Mouse (Mus musculus) liver (tissue): Measurements from ENCODE around the gene Usp24.

Experiments used
- DNase-seq: peaks from one replicate; pipeline ENCODE4 v3.0.0-alpha.2; 2020; ENCODE audit warnings: mixed read lengths

Usp24 gene

GRCm38 (mm10) chr4:106430431-106430830 is 114.4 kb downstream of the Usp24 start:
- DNase-seq: no peak

- no peak for DNase-seq
Measured at GRCm38 (mm10) chr4:106435426-106435825, 119.4 kb downstream of the Usp24 start.

DNA sequence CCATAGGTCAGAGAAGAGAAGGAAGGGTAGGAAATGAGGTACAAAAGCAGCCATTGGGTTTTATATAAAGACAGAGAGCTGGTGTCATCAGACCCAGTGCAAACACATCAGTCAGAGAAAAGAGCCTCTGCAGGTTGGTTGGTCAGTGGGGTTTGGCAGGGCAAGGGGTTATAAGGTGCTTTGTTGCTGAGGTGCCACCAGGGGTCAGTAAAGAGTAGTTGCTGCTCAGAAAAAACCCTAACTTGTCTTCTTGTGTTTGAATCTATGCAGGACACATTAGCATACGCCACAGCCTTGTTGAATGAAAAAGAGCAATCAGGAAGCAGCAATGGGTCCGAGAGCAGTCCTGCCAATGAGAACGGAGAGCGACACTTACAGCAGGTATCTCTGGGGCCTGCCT is 120.5 kb downstream of the Usp24 start:
- DNase-seq: no peak

DNA sequence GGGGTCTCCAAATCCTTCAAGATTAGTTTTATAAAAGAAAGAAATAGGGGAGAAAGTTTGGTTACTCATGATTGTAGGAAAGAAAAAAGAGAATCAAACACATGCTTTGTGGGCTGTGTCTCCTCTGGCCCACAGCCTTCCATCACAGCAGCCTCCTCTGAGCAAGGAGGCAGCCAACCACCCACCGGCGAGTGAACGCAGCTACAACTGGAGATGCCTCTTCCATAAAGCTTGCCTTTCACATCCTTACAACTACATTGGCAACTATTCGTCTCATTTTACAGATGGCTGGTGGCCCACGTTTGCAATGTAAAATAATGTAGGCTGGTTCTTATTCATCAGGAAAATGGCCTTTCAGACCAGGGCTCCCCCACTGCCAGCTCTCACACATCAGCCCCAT is 121.2 kb downstream of the Usp24 start:
- DNase-seq: no peak

DNA sequence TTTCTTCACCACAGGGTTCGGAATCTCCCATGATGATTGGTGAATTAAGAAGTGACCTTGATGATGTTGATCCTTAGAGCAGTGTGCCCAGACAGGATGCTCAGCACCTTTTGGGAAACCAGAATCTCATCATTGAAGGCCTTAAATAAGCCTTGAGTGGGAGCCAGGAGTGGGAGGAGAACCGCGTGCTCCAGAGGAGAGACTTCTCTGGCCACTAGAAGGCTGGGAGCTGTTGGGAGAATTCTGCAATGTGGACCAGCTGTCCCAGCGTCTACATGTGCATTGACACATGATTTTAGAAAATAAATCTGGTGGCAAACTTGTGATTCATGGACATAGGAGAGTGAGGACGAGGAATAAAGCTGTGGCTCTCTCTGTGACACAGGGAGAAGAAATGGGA is 122.8 kb downstream of the Usp24 start:
- no peak for DNase-seq

GRCm38 (mm10) chr4:106443182-106443581 is 127.2 kb downstream of the Usp24 start:
- no peak for DNase-seq

GRCm38 (mm10) chr4:106449306-106449705 is 133.3 kb downstream of the Usp24 start:
- peak; percentile 62 for DNase-seq

- no peak for DNase-seq
Measured at GRCm38 (mm10) chr4:106452401-106452800, 136.4 kb downstream of the Usp24 start.

GRCm38 (mm10) chr4:106453108-106453507 is 137.1 kb downstream of the Usp24 start:
- DNase-seq: no peak

GRCm38 (mm10) chr4:106453516-106453915 is 137.5 kb downstream of the Usp24 start:
- DNase-seq: no peak

DNA sequence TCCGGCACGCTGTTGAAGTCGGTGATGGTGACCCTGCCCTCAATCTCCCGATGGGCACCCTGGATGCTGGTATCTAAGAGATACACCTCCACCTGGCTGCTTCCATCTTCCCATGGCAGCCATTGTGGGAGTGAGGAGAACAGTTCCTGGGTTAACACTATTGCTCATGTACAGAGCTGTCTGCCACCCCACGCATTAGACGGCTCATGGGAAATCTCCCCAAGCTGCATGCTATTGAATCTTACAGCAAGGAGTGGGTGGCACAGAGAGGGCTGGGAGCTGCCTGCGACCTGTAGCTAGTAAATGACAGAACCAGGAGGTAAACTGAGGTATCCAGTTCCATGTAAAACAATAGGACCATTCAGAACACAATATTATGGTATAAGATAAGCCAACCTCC is 138.5 kb downstream of the Usp24 start:
- no peak for DNase-seq

DNA sequence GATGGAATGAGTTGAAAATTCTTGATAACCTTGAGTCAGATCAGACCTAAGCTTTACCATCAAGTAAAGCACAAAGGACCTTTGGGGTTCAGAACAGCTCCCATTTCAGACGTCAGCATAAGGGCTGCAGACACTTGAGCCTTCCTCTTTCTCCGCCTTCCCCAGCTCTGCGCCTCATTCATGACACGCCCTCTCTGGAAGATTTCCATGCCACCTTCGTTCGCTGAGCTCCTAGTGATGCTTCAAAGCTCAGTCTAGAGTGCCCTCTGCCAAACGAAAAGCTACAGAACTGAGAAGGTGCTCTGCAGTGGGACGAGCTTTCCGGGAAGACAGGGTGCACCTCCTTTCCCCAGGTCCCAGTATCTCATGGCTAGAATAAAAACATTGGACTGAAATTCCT is 146.0 kb downstream of the Usp24 start:
- DNase-seq: no peak

GRCm38 (mm10) chr4:106462524-106462923 is 146.5 kb downstream of the Usp24 start:
- no peak for DNase-seq

GRCm38 (mm10) chr4:106463174-106463801 is 147.3 kb downstream of the Usp24 start:
- DNase-seq: no peak

- no peak for DNase-seq
Measured at GRCm38 (mm10) chr4:106467420-106468110, 151.6 kb downstream of the Usp24 start.

DNA sequence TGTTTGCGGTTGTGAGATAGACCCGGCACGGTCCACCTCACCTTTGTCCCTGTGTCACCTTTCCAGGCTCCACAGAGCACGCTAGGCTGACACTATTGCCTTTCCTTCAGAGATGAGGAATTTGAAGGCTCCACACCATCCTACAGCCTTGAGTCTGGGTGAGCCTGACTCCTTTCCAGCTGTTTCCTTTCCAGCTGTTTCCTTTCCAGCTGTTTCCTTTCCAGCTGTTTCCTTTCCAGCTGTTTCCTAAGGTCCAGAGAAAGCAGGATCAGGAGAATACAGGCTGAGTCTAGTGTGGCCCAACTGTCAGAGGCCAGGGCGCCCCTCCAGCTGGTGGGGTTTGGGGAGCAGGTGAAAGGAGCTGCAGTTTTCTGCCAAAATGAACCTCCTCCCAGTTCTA is 154.9 kb downstream of the Usp24 start:
- no peak for DNase-seq

GRCm38 (mm10) chr4:106472335-106472734 is 156.3 kb downstream of the Usp24 start:
- DNase-seq: no peak

- peak; percentile 56 for DNase-seq
Measured at GRCm38 (mm10) chr4:106474241-106474640, 158.2 kb downstream of the Usp24 start.

GRCm38 (mm10) chr4:106480545-106480944 is 164.5 kb downstream of the Usp24 start:
- DNase-seq: no peak

GRCm38 (mm10) chr4:106483215-106483727 is 167.3 kb downstream of the Usp24 start:
- DNase-seq: no peak

- DNase-seq: no peak
Measured at GRCm38 (mm10) chr4:106483831-106484230, 167.8 kb downstream of the Usp24 start.

DNA sequence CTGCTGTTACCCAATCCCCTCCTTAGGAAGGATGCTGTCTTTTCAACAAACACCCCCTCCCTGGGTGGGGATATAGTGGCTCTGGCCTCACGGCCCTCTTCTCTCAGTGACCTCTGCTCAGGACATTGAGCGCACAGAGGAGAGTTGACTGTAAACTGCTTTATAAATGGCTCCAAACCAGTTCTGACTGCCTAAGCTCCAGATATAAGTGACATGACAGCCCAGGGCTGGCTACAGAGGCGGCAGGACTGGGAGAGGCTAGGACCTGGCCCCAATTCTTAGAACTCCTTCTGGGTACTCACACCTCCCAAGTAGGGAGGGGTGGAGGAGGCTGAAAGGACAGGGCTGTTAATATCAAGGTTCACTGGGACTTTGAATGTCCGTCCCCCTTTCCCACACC is 174.6 kb downstream of the Usp24 start:
- DNase-seq: no peak
